Mouse (Mus musculus) intestine, embryonic 15.5 days (tissue): ENCODE measurements around the gene Rph3a. TPM values are rescaled to one million over a fixed set of nuclear protein-coding genes. Genes with fewer than 3 reads are reported as not detected.

Source experiments
- ATAC-seq: fragments of 200-750 bp; cut with Nextera tagmentation; 2 replicates; pipeline ENCODE4 v1.8.0; 2017; ENCODE audit warnings: moderate TSS enrichment, moderate library complexity
- H3K27ac ChIP-seq: fragments of 300-500 bp; sonication (generic); 2 replicates; pipeline ENCODE4 v1.5.1; 2015; ENCODE audit warnings: mild to moderate bottlenecking, inconsistent platforms
- H3K27me3 ChIP-seq: fragments of 300-500 bp; sonication (generic); replicated peaks from 2 replicates; pipeline ENCODE4 v1.6.1; 2015; ENCODE audit warnings: inconsistent platforms
- H3K36me3 ChIP-seq: fragments of 300-500 bp; sonication (generic); 2 replicates; pipeline ENCODE4 v1.6.1; 2015; ENCODE audit warnings: inconsistent platforms
- H3K4me1 ChIP-seq: fragments of 300-500 bp; sonication (generic); replicated peaks from 2 replicates; pipeline ENCODE4 v1.6.1; 2015; ENCODE audit warnings: inconsistent platforms
- H3K4me2 ChIP-seq: fragments of 300-500 bp; sonication (generic); replicated peaks from 2 replicates; pipeline ENCODE4 v1.6.1; 2015; ENCODE audit warnings: mild to moderate bottlenecking, inconsistent platforms
- H3K4me3 ChIP-seq: fragments of 300-500 bp; sonication (generic); replicated peaks from 2 replicates; pipeline ENCODE4 v1.5.1; 2015; ENCODE audit warnings: inconsistent platforms
- H3K9ac ChIP-seq: fragments of 300-500 bp; sonication (generic); 2 replicates; pipeline ENCODE4 v1.6.1; 2015; ENCODE audit warnings: inconsistent platforms
- H3K9me3 ChIP-seq: fragments of 300-500 bp; sonication (generic); 2 replicates; pipeline ENCODE4 v1.6.1; 2016; ENCODE audit warnings: inconsistent platforms
- WGBS: fragments of 180-500 bp; shearing (Covaris S2); methylation state at CpG from one replicate; pipeline ENCODE4 v1.1.7; 2015; 5-methylcytosine and 5-hydroxymethylcytosine counted together
- polyA plus RNA-seq: library from polyadenylated mRNA; unstranded; fragments of >200 nt; fragmentation: Nextera tagmentation; extraction: Ambion mirVana; gene quantifications from 2 replicates; pipeline ENCODE4 v1.2.1, GENCODE M21; 2015

Gene Rph3a
- polyA plus RNA-seq, 1 experiment from 2014 or later = 0.20 TPM

- Histone ChIP-seq H3K4me1 (no peaks in the 10 kb centered on the region), H3K4me3 (no peak overlapping the region), H3K9me3 (no peaks in the 10 kb centered on the region), H3K27ac (no peak overlapping the region), H3K27me3 (no peaks in the 10 kb centered on the region), H3K9ac (no peak overlapping the region), H3K36me3 (no peaks in the 10 kb centered on the region), H3K4me2 (no peak overlapping the region)
- 34% methylated on average over 4 of the region's 4 CpGs for WGBS
- no peak for ATAC-seq
Measured at GRCm38 (mm10) chr5:120969703-120970102, 40.2 kb downstream of the Rph3a start.

- no peaks in the 10 kb centered on the region for H3K27me3 ChIP-seq
- H3K9ac ChIP-seq = no peak overlapping the region
- H3K9me3 ChIP-seq = no peaks in the 10 kb centered on the region
- ATAC-seq = no peak
- H3K4me3 ChIP-seq = no peak overlapping the region
- no peaks in the 10 kb centered on the region for H3K36me3 ChIP-seq
- H3K4me1 ChIP-seq = no peaks in the 10 kb centered on the region
- H3K27ac ChIP-seq = no peak overlapping the region
- H3K4me2 ChIP-seq = no peak overlapping the region
- 91% methylated on average over 8 of the region's 8 CpGs for WGBS
Measured at GRCm38 (mm10) chr5:120968799-120969198, 41.1 kb downstream of the Rph3a start.

GRCm38 (mm10) chr5:120968134-120968532 is 41.8 kb downstream of the Rph3a start:
- 65% methylated on average over 4 of the region's 4 CpGs for WGBS
- no peaks in the 10 kb centered on the region for H3K36me3 ChIP-seq
- no peak overlapping the region for H3K4me3 ChIP-seq
- no peak overlapping the region for H3K9ac ChIP-seq
- no peak overlapping the region for H3K4me2 ChIP-seq
- no peaks in the 10 kb centered on the region for H3K9me3 ChIP-seq
- no peak overlapping the region for H3K27ac ChIP-seq
- no peak for ATAC-seq
- no peaks in the 10 kb centered on the region for H3K4me1 ChIP-seq
- H3K27me3 ChIP-seq = no peaks in the 10 kb centered on the region

- Histone ChIP-seq H3K4me3 (no peak overlapping the region), H3K27ac (no peak overlapping the region), H3K4me2 (no peak overlapping the region), H3K36me3 (no peaks in the 10 kb centered on the region), H3K27me3 (no peaks in the 10 kb centered on the region), H3K9me3 (no peaks in the 10 kb centered on the region), H3K9ac (no peak overlapping the region), H3K4me1 (no peaks in the 10 kb centered on the region)
- ATAC-seq = no peak
- WGBS = 76% methylated on average over 13 of the region's 13 CpGs
Measured at GRCm38 (mm10) chr5:120967355-120968133, 42.3 kb downstream of the Rph3a start.

- Histone ChIP-seq H3K9ac (no peak overlapping the region), H3K36me3 (no peaks in the 10 kb centered on the region), H3K9me3 (no peaks in the 10 kb centered on the region), H3K27ac (no peak overlapping the region), H3K27me3 (no peaks in the 10 kb centered on the region), H3K4me2 (no peak overlapping the region), H3K4me1 (no peaks in the 10 kb centered on the region), H3K4me3 (no peak overlapping the region)
- WGBS = 86% methylated on average over 8 of the region's 8 CpGs
- no peak for ATAC-seq
Measured at GRCm38 (mm10) chr5:120966894-120967293, 43.0 kb downstream of the Rph3a start.

GRCm38 (mm10) chr5:120966156-120966555 is 43.7 kb downstream of the Rph3a start:
- no peak overlapping the region for H3K4me3 ChIP-seq
- no peak overlapping the region for H3K4me2 ChIP-seq
- no peak overlapping the region for H3K27ac ChIP-seq
- H3K9me3 ChIP-seq = no peaks in the 10 kb centered on the region
- WGBS = 80% methylated on average over 4 of the region's 4 CpGs
- H3K4me1 ChIP-seq = no peaks in the 10 kb centered on the region
- ATAC-seq = no peak
- H3K27me3 ChIP-seq = no peaks in the 10 kb centered on the region
- no peak overlapping the region for H3K9ac ChIP-seq
- H3K36me3 ChIP-seq = no peaks in the 10 kb centered on the region

GRCm38 (mm10) chr5:120961004-120961403 is 48.9 kb downstream of the Rph3a start:
- Histone ChIP-seq H3K27me3 (no peaks in the 10 kb centered on the region), H3K4me1 (no peaks in the 10 kb centered on the region), H3K36me3 (no peaks in the 10 kb centered on the region), H3K27ac (no peak overlapping the region), H3K9me3 (no peaks in the 10 kb centered on the region), H3K4me2 (no peak overlapping the region), H3K9ac (no peak overlapping the region), H3K4me3 (no peak overlapping the region)
- ATAC-seq = no peak
- WGBS = 48% methylated on average over 4 of the region's 4 CpGs

- Histone ChIP-seq H3K27me3 (no peaks in the 10 kb centered on the region), H3K27ac (no peak overlapping the region), H3K36me3 (no peaks in the 10 kb centered on the region), H3K4me3 (no peak overlapping the region), H3K9me3 (no peaks in the 10 kb centered on the region), H3K4me1 (no peaks in the 10 kb centered on the region), H3K9ac (no peak overlapping the region), H3K4me2 (no peak overlapping the region)
- 23% methylated on average over 5 of the region's 5 CpGs for WGBS
- no peak for ATAC-seq
Measured at GRCm38 (mm10) chr5:120953974-120954373, 55.9 kb downstream of the Rph3a start.

- no peak overlapping the region for H3K4me2 ChIP-seq
- H3K27me3 ChIP-seq = no peaks in the 10 kb centered on the region
- ATAC-seq = no peak
- H3K9ac ChIP-seq = no peak overlapping the region
- no peaks in the 10 kb centered on the region for H3K4me1 ChIP-seq
- no peak overlapping the region for H3K27ac ChIP-seq
- H3K9me3 ChIP-seq = no peaks in the 10 kb centered on the region
- 66% methylated on average over 10 of the region's 10 CpGs for WGBS
- no peak overlapping the region for H3K4me3 ChIP-seq
- no peaks in the 10 kb centered on the region for H3K36me3 ChIP-seq
Measured at GRCm38 (mm10) chr5:120952242-120952770, 57.6 kb downstream of the Rph3a start.

GRCm38 (mm10) chr5:120942076-120942475 is 67.8 kb downstream of the Rph3a start:
- Histone ChIP-seq H3K36me3 (no peaks in the 10 kb centered on the region), H3K9me3 (no peaks in the 10 kb centered on the region), H3K27ac (no peak overlapping the region), H3K27me3 (no peaks in the 10 kb centered on the region), H3K4me2 (no peak overlapping the region), H3K9ac (no peak overlapping the region), H3K4me3 (no peak overlapping the region), H3K4me1 (0 out of 2 replicates have a peak, but pooled peaks cover 2% of the 10 kb centered on the region)
- WGBS = 76% methylated on average over 10 of the region's 10 CpGs
- ATAC-seq = no peak

- no peak overlapping the region for H3K27ac ChIP-seq
- H3K9me3 ChIP-seq = no peaks in the 10 kb centered on the region
- no peak for ATAC-seq
- WGBS = 46% methylated on average over 8 of the region's 8 CpGs
- H3K4me1 ChIP-seq = 0 out of 2 replicates have a peak, but pooled peaks cover 2% of the 10 kb centered on the region
- no peaks in the 10 kb centered on the region for H3K27me3 ChIP-seq
- no peak overlapping the region for H3K4me2 ChIP-seq
- no peak overlapping the region for H3K4me3 ChIP-seq
- no peak overlapping the region for H3K9ac ChIP-seq
- no peaks in the 10 kb centered on the region for H3K36me3 ChIP-seq
Measured at GRCm38 (mm10) chr5:120938586-120938985, 71.3 kb downstream of the Rph3a start.

- Histone ChIP-seq H3K9ac (no peak overlapping the region), H3K36me3 (no peaks in the 10 kb centered on the region), H3K27ac (no peak overlapping the region), H3K27me3 (no peaks in the 10 kb centered on the region), H3K4me3 (no peak overlapping the region), H3K4me2 (no peak overlapping the region), H3K4me1 (0 out of 2 replicates have a peak, but pooled peaks cover 2% of the 10 kb centered on the region), H3K9me3 (no peaks in the 10 kb centered on the region)
- no peak for ATAC-seq
- WGBS = 68% methylated on average over 4 of the region's 4 CpGs
Measured at GRCm38 (mm10) chr5:120937841-120938240, 72.1 kb downstream of the Rph3a start.

- Histone ChIP-seq H3K36me3 (no peaks in the 10 kb centered on the region), H3K4me3 (no peak overlapping the region), H3K4me2 (no peak overlapping the region), H3K9ac (no peak overlapping the region), H3K9me3 (no peaks in the 10 kb centered on the region), H3K27ac (no peak overlapping the region), H3K27me3 (no peaks in the 10 kb centered on the region), H3K4me1 (0 out of 2 replicates have a peak, but pooled peaks cover 2% of the 10 kb centered on the region)
- 26% methylated on average over 5 of the region's 5 CpGs for WGBS
- ATAC-seq = no peak
Measured at GRCm38 (mm10) chr5:120933966-120934365, 75.9 kb downstream of the Rph3a start.
